Mouse (Mus musculus) mouse trophoblast stem cell (cell line): Measurements from ENCODE around the gene Irf7.
"Not testable (repeated sequence)": the region's sequence is repeated elsewhere in the genome, so short reads cannot be mapped to it uniquely, and the experiment has no call there.

Source experiments
- in situ Hi-C, 2 experiments: fragments of 300-500 bp; cut with MseI, MboI; formaldehyde crosslinking; loops; 2 replicates in 1 of 2; 3 replicates in 1 of 2; pipeline ENCODE4 v1.15.1; 2025

The Irf7 gene

DNA sequence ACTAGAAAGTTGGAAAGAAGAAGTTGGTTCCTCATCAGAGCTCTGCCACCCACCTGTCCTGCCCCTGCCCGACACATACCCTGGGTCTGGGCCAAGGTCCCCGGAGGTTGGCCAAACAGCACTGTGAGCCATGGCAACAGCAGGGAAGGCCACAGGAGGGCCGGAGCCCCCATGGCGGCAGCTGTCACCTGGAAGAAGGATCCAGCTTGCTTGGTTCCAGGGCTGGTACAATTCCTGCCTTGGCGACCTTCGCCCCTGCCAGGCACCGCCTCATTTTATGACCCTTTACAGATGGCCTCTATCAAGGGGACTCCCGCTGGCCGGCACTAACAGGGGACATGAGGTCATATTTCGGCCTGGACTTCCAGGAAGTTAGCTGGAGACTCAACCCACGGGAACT is 10.3 kb upstream of the Irf7 start, which contains the start of gene Cdhr5:
Gene Cdhr5, minus strand, starts transcription at position 241 of the 400 bp plus-strand sequence.
- in situ Hi-C loops, result no loop called here

GRCm38 (mm10) chr7:141275356-141275755 is 9.1 kb upstream of the Irf7 start:
- in situ Hi-C loops, result no loop called here

DNA sequence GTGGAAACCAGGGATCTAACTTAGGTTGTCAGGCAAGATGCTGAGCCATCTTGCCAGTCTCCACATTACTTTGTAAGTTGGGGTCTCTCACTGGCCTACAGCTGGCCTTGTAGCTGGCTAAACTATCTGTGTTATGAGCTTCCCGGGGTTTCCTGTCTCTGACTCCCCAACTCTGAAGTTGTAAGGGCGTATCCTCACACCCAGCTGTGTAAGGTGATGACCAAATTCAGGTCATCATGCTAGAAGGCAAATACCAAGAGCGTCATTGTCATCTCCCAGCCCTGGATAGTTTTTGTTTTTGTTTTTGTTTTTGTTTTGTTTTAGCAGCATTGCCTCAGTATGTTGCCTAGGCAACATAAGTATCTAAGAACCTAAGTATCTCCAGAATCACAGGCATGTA is 4.3 kb upstream of the Irf7 start:
- in situ Hi-C loops, result no loop called here

GRCm38 (mm10) chr7:141269273-141269545 is 2.9 kb upstream of the Irf7 start:
- in situ Hi-C loops, result no loop called here

DNA sequence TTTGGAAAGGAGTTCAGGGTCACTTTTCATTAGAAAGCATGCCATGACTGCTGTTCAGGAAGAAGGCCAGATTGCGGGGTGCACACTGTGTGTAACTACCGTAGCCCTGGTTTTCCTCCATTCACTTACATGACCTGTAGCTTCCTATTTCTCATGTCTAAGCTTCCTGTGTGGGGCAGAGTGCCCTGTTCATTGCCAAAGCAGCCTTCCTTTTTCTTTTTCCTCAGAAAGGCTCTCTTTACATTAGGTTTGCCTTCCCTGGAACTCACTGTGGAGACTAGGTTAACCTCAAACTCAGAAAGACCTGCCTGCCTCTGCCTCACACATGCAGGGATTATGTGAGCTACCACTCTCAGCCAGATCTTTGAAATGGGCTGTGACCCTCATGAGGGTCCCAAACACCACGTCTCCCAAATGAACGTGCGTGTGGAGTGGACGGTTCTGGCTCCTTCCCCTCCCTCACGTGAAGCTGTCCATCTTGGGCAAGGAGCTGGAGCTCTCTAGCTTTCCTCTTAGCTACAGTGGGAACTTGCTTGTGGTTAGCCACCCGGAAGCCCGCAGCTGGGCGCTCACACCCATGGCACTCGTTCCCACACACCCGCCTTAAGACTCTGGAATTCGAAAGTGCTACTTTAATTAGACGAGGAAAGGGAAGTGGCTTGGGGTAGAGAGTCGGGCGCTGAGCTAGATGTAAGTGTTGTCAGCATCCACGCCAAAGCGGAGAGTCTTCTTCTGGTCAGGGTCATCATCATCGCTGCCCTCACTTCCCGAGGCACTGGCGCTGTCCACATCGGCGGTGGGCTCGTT is 2.4 kb upstream of the Irf7 start:
- in situ Hi-C loops, result no loop called here

DNA sequence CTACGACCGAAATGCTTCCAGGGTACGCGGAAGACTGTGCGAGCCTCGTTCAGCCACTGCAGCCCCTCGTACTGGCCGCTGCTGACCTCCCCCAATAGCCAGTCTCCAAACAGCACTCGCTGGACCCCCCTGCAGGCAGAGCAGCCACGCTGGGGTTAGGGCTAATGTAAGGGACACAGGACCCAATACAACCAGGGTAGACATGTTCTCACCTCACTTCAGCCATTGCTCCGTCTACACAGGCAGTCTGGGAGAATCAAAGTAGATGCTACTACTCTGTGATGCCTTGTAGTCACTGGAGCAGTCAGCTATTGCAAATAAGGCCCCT is 906 bp downstream of the Irf7 start:
- in situ Hi-C loops, result no loop called here

GRCm38 (mm10) chr7:141264761-141265410 is 1.4 kb downstream of the Irf7 start:
- in situ Hi-C loops, result no loop called here

DNA sequence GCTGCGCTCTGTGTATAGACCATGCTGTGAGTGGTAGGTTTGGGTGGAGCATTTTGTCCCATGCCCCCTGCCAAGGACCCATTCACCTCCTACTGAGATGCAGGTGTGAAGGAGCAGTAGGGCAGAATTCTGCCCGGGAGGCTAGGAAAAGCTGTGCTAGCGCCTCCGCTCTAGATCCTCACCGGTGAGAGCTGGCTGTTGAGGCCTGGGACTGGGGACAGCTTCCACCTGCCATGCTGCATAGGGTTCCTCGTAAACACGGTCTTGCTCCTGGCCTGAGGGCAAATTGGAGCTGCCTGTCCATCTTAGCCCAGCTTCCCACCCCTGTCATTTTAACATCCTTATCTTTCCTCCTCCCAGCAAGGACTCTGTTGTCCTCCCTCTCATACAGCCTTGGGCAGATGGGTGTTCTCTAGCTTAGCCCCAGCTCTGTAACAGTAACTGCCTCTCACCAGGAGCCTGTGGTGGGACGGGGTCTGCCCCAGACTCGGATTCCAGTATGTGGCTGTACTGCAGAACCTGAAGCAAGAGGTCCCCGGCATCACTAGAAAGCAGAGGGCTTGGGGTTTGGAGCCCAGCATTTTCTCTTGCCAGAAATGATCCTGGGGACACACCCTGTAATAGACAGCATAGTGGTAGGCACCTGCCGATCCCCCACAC is 2.1 kb downstream of the Irf7 start:
- in situ Hi-C loops, result no loop called here

DNA sequence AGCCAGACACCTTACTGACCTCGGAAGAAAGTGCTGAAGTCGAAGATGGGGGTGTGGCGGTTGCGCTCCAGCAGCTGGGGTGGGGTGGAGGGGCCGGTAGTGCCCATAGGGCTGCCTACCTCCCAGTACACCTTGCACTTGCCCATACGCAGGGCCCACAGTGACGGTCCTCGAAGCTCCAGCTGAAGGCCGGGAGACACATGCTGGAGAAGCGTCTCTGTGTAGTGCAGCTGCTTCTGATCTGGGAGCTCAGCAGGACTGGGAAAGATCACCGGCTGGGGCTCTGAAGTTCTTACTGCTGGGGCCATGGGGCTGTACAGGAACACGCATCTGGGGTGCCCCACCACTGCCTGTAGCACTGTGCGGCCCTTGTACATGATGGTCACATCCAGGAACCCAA is 2.6 kb downstream of the Irf7 start:
- in situ Hi-C loops, result no loop called here

DNA sequence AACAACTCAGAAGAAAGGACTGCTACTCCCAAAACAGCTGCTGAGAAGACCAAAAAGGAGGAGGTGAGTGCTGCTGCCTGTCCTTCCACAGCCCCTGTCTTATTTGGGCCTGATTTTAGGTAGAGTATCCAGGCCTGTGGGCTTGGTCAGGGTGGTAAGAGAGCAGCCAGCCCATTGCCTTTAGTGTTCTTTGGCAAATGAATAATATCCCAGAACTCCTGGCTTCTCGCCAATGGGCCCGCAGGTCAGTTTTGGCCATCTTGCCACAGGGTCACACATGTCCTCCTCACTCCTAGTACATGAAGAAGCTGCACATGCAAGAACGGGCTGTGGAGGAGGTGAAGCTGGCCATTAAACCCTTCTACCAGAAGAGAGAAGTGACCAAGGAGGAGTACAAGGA is 4.8 kb downstream of the Irf7 start:
- in situ Hi-C loops, result no loop called here

DNA sequence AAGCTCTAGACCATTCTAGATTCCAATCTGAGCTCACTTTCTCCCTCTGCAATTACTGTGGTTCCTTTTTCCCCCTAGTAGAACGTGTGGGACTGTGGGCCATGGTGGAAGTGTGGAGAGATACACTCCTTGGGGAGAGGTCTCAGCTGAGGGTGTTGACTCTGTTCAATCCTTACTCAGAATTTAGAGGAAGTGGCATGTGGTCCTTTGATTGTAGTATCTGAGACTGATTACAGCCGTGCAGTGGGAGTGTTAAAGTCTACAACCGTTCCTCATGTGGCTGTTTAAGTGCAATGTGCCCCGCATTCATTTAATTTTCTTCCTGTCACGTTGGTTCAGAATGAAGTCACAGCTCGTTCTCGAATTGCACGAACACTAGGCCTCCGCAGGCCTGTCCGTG is 10.1 kb downstream of the Irf7 start:
- in situ Hi-C loops, result no loop called here

DNA sequence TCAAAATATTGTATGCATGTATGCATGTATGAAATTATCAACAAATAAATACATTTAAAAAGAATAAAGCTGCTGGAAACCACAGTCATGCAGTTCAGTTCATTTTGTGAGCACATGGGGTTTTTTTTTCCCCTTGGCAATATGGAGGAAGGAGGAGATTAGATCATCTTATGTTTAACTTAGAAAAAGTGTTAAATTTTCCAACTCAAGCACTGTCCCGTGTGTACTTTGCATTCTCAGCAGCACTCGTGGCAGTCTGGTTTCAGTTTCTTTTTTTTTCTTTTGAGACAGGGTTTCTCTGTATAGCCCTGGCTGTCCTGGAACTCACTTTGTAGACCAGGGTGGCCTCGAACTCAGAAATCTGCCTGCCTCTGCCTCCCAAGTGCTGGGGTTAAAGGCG is 15.8 kb downstream of the Irf7 start:
- in situ Hi-C loops, result not testable (repeated sequence)

DNA sequence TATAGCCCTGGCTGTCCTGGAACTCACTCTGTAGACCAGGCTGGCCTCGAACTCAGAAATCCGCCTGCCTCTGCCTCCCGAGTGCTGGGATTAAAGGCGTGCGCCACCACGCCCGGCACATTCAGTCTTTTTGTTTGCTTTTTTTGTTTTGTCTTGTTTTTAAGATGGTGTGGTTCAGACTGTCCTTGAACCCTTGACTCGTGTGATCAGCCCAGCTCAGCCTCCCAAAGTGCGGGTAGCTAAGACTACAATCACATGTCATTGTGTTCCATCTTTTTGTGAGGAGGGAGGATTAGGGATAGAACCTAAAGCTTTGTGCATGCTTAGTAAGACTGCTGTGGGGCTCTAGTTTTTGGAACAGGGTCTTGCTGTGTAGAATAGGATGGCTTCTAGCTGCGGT is 34.7 kb downstream of the Irf7 start:
- in situ Hi-C loops, result no loop called here

DNA sequence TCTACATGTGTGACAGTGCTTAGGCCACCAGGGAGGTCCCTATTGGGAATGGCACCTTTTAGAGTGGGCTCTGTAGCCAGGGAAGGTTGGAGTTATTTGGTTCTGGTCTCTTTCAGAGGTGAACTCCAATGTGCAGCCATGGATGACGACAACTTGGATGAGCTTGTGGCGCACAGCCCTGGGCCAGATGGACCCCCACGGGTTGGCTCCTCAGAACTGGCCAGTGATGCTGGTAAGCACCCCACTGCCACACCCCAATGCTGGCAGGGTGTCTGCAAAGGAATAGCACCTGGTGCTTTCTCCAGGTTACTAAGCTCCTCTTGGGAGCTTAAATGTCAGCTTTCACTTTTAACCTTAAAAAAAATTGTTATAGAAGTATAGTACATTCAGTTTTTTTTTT is 35.2 kb downstream of the Irf7 start:
- in situ Hi-C loops, result no loop called here

- in situ Hi-C loops, result no loop called here
Observed at GRCm38 (mm10) chr7:141230570-141230969, 35.7 kb downstream of the Irf7 start.

DNA sequence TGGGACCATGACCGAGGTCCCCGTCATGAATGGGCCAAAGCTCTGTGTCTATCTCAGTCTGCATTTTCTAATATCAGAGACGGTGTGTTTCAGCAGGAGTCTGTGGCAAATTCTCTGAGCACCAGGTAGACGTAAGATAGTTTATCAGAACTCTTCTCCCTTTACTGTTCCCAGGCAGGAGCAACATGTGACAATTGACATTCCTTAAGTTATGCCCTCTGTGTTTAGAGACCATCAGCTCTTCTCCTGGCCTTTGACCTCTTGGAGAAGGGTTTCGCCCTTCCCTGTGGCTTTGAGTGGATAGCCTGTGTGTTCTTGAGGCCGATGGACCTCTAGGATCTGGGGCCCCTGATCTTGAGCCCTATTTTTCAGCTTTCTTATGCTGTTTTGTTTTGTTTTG is 36.6 kb downstream of the Irf7 start:
- in situ Hi-C loops, result no loop called here

GRCm38 (mm10) chr7:141228279-141229067 is 37.8 kb downstream of the Irf7 start, which contains the start of gene Phrf1:
Gene Phrf1 (plus strand): TSS chr7:141228784.
- in situ Hi-C loops, result no loop called here

- in situ Hi-C loops, result no loop called here
Observed at GRCm38 (mm10) chr7:141227796-141228195, 38.5 kb downstream of the Irf7 start.

- in situ Hi-C loops, result no loop called here
Observed at GRCm38 (mm10) chr7:141226535-141226934, 39.7 kb downstream of the Irf7 start.

DNA sequence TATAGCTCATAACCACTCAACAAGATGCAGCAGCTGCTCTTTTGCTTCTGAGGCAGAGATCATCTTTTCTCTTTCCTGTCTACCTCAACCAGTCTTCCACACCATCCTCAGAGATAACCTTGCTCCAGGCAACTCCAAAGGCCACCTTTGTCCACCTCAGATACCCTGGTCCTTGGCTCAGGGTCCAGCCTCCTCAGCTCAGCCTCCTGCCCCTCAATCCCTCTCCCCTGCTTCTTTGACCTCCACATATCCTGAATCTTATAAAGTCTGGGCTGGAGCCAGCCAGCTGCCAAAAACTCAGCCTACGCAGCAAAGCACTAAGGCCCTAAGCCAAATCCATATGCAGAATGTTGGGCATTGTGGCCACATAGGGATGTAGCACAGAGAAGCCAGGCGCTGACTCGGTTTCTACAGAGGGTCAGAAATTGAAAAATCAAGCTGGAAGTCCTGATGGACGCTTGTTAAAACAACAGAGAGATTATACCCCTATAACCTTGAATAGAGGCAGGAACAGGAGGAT is 43.5 kb downstream of the Irf7 start:
- in situ Hi-C loops, result no loop called here

- in situ Hi-C loops, result no loop called here
Observed at GRCm38 (mm10) chr7:141222126-141222467, 44.2 kb downstream of the Irf7 start.
